Mouse (Mus musculus): ENCODE measurements around the gene Frmpd1. TPM values are rescaled to one million over a fixed set of nuclear protein-coding genes. Genes with fewer than 3 reads are reported as not detected.

The Frmpd1 gene
- not detected in 4 replicates for total RNA-seq (2023)

GRCm38 (mm10) chr4:45184521-45185330 lies at the start of gene Frmpd1:
Gene Frmpd1 (plus strand): TSS chr4:45184875.

GRCm38 (mm10) chr4:45296662-45297564 lies 112.2 kb downstream of the Frmpd1 start, which contains the start of gene Trmt10b:
Gene Trmt10b (plus strand): TSS chr4:45297127.

Other genes with a start within 250 kb of the Frmpd1 start
- gene Grhpr, start 203.5 kb upstream of the Frmpd1 start, total RNA-seq (2023) = 22.6 to 24.8 TPM (median 24.0 TPM) in 4 replicates
- 14.3 to 17.2 TPM (median 15.0 TPM) in 4 replicates for gene Zbtb5, start 172.5 kb upstream of the Frmpd1 start, total RNA-seq (2023)
- gene Polr1e, start 166.3 kb upstream of the Frmpd1 start, total RNA-seq (2023) = 25.1 to 32.3 TPM (median 28.2 TPM) in 4 replicates
- gene Fbxo10, start 100.3 kb upstream of the Frmpd1 start, total RNA-seq (2023) = 1.9 to 2.5 TPM (median 2.2 TPM) in 4 replicates
- gene Tomm5, start 76.8 kb upstream of the Frmpd1 start, total RNA-seq (2023) = 35.9 to 49.6 TPM (median 41.3 TPM) in 4 replicates
- 6.6 to 11.4 TPM (median 8.0 TPM) in 4 replicates for gene Trmt10b, start 112.3 kb downstream of the Frmpd1 start, total RNA-seq (2023)
- 22.3 to 28.1 TPM (median 26.6 TPM) in 4 replicates for gene Dcaf10, start 157.2 kb downstream of the Frmpd1 start, total RNA-seq (2023)
- 42.4 to 55.0 TPM (median 47.7 TPM) in 4 replicates for gene Exosc3, start 157.9 kb downstream of the Frmpd1 start, total RNA-seq (2023)
- gene Slc25a51, start 223.9 kb downstream of the Frmpd1 start, total RNA-seq (2023) = 60.9 to 70.5 TPM (median 61.5 TPM) in 4 replicates

Measured in B cell, adult 62 days (primary cell).